In the genomic region with DNA sequence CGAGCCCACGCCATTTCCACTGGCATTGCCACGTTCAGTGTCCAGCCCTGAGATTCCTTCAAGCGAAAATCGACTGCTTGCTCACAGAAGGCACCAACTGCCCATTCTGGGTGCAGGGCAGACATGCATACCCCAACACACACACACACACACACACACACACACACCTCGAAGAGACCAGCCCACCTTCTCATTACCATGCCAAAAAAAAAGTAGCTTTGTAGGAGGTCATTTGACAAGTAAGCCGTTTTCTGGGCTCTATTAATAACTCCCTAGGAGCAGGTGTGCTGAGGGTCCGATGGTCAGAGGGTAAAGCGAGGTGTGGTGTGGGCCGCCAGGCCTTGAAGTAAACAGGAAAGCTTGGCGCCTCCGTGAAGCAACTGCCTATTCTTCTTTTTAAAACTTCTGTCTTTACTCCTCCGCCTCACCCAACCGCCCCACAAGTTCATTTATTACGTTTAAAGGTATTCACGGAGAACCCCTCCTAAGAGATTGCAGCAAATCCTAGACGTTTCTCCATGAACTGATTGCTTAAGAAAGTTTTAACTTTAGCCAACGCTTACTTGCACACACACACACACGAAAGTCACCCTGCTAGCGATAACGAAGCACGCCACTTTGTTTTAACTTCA, we compare ENCODE assay signal across 7 mouse cellular contexts. TPM values are rescaled to one million over a fixed set of nuclear protein-coding genes. Genes with fewer than 3 reads are reported as not detected.
DNase-seq lines count a peak whose midpoint lies in the region; ATAC-seq and TF ChIP-seq lines count a peak whose summit lies in the region.

No protein-coding gene starts in this region.

- peaks cover 30% of the 10 kb centered on the region; the same call in 1 of the 2 replicates for H3K4me1 ChIP-seq in heart, postnatal 0 days (ENCODE audit: control insufficient read depth, insufficient read depth)
- peaks cover 13 to 22% of the 10 kb centered on the region in 2 experiments for H3K4me1 ChIP-seq in liver, embryonic 14.5 days (replicated peaks; ENCODE audit: control insufficient read depth in 2 of 2, insufficient read depth in 2 of 2, low read length in 1 of 2)

- WGBS in heart, postnatal 0 days: 7% methylated on average over 22 of the region's 22 CpGs
- WGBS in liver, embryonic 14.5 days (ENCODE audit: insufficient replicate concordance): 4% methylated on average over 22 of the region's 22 CpGs

- peak overlapping the region; percentile 91 for H3K9ac ChIP-seq in heart, postnatal 0 days (replicated peaks; ENCODE audit: low read depth, low read length)
- peak overlapping the region; percentile 42 for H3K9ac ChIP-seq in liver, embryonic 14.5 days (replicated peaks)

- no peaks in the 10 kb centered on the region for H3K27me3 ChIP-seq in heart, postnatal 0 days (ENCODE audit: control insufficient read depth, insufficient read depth, low read length)
- no peaks in the 10 kb centered on the region for H3K27me3 ChIP-seq in liver, embryonic 14.5 days (ENCODE audit: control insufficient read depth, insufficient read depth, low read length)

- no peaks in the 10 kb centered on the region for H3K9me3 ChIP-seq in heart, postnatal 0 days (replicated peaks; ENCODE audit: control insufficient read depth, low read length)
- no peaks in the 10 kb centered on the region for H3K9me3 ChIP-seq in liver, embryonic 14.5 days (ENCODE audit: control insufficient read depth, low read length)

- peak; percentile 58 for DNase-seq in CD4-positive helper T cell, adult 2 months (ENCODE audit: low read depth, low spot score)
- DNase-seq in T-cell, adult 2 months (ENCODE audit: low spot score): peak; percentile 45
- no peak for DNase-seq in heart, postnatal 0 days (ENCODE audit: low spot score)
- no peak for DNase-seq in liver, embryonic 14.5 days (ENCODE audit: low read depth in 3 of 3, low spot score in 3 of 3)
- peak; percentile 35 for DNase-seq in retina, embryonic 14.5 days (ENCODE audit: low spot score)
- no peak for DNase-seq in layer of hippocampus, postnatal 36 days
- DNase-seq in ovary, postnatal 36 days (ENCODE audit: low spot score): no peak

- peak overlapping the region; percentile 73 for H3K4me2 ChIP-seq in heart, postnatal 0 days (ENCODE audit: low read depth, low read length)
- peak overlapping the region; percentile 99 for H3K4me2 ChIP-seq in liver, embryonic 14.5 days (ENCODE audit: low read depth)

- ATAC-seq in heart, postnatal 0 days (ENCODE audit: insufficient read depth, low read depth): no peak
- ATAC-seq in liver, embryonic 14.5 days (ENCODE audit: insufficient read depth): no peak

- peak overlapping the region; percentile 80 for H3K4me3 ChIP-seq in heart, postnatal 0 days (ENCODE audit: low read depth, low read length)
- H3K4me3 ChIP-seq in liver, embryonic 14.5 days (ENCODE audit: insufficient read depth in 1 of 2, low read depth in 2 of 2, low read length in 2 of 2): peak overlapping the region; percentile 65 to 66

- peak overlapping the region; percentile 97 for H3K27ac ChIP-seq in heart, postnatal 0 days (ENCODE audit: low read depth)
- H3K27ac ChIP-seq in liver, embryonic 14.5 days: no peak overlapping the region

- TF ChIP-seq CTCF in heart, postnatal 0 days (IDR thresholded peaks at IDR 0.05; ENCODE audit: low read depth): no peak
- TF ChIP-seq CTCF in liver, embryonic 14.5 days (IDR thresholded peaks at IDR 0.05; ENCODE audit: low read depth): no peak

- TF ChIP-seq EP300 in heart, postnatal 0 days (IDR thresholded peaks at IDR 0.05; ENCODE audit: low read depth): 0 out of 2 replicates have a peak, but pooled peaks have one; percentile 5
- TF ChIP-seq EP300 in liver, embryonic 14.5 days (IDR thresholded peaks at IDR 0.05; ENCODE audit: low read depth): no peak

- peaks cover 21% of the 10 kb centered on the region for H3K36me3 ChIP-seq in heart, postnatal 0 days (replicated peaks; ENCODE audit: control insufficient read depth, insufficient read depth, low read length)
- no peaks in the 10 kb centered on the region for H3K36me3 ChIP-seq in liver, embryonic 14.5 days (replicated peaks; ENCODE audit: control insufficient read depth, insufficient read depth, low read depth)

RNA-seq across cellular contexts. Expression of a gene that starts 1.3 kb away (rescaled TPM):
- 160 and 192 TPM in 2 replicates for total RNA-seq in heart, postnatal 0 days (2014; rRNA removed; ENCODE audit: low replicate concordance)
- polyA plus RNA-seq in heart, postnatal 0 days (2015; fragmentation: Nextera tagmentation; extraction: Ambion mirVana): 66.1 and 74.6 TPM in 2 replicates
- 5.9 and 6.3 TPM in 2 replicates for polyA plus RNA-seq in liver, embryonic 14.5 days (2012; rRNA removed)
- polyA plus RNA-seq in liver, embryonic 14.5 days (2014; fragmentation: Nextera tagmentation; extraction: Ambion mirVana): 5.6 and 6.3 TPM in 2 replicates
- 100 to 1,000 TPM in 1 of 2 experiments, 10 to 100 TPM in 1; 97.0 to 108 TPM for total RNA-seq in layer of hippocampus, postnatal 36 days (2021)

Comparison
In these comparisons a context has a peak if more than half of its experiments do, and no peak if none do; other contexts are left out.
1. DNase-seq: peak in CD4-positive helper T cell, adult 2 months (single experiment), T-cell, adult 2 months (single experiment) and retina, embryonic 14.5 days (single experiment); none in heart, postnatal 0 days (single experiment), liver, embryonic 14.5 days (0 of 3), layer of hippocampus, postnatal 36 days (0 of 2) and ovary, postnatal 36 days (single experiment).